Mouse (Mus musculus): ENCODE data around the gene Samd4b.

GRCm38 (mm10) chr7:28583570-28584344 is 14.2 kb downstream of the Samd4b start:
- TF ChIP-seq TAL1 (IDR thresholded peaks at IDR 0.05; ENCODE audit: low read length): no peak
- TF ChIP-seq CTCF (IDR thresholded peaks at IDR 0.05 in 2 of 3, conservative IDR thresholded peaks at IDR 0.05 in 1 of 3; ENCODE audit: control insufficient read depth in 1 of 3, insufficient read depth in 1 of 3, low read depth in 2 of 3, low read length in 3 of 3, poor library complexity in 1 of 3, severe bottlenecking in 1 of 3): no peak
- TF ChIP-seq NELFE (IDR thresholded peaks at IDR 0.05; ENCODE audit: low read depth, low read length): no peak
- no peak for TF ChIP-seq EP300 (IDR thresholded peaks at IDR 0.05; ENCODE audit: low read depth in 1 of 2, low read length in 2 of 2)
- TF ChIP-seq POLR2A (IDR thresholded peaks at IDR 0.05; ENCODE audit: control insufficient read depth in 1 of 2, insufficient read depth in 1 of 2, low read depth in 1 of 2, low read length in 2 of 2, poor library complexity in 1 of 2): no peak
- no peak for TF ChIP-seq GATA1 (IDR thresholded peaks at IDR 0.05; ENCODE audit: low read depth, low read length)
- no peak for TF ChIP-seq ZKSCAN1 (IDR thresholded peaks at IDR 0.05; ENCODE audit: low read depth, low read length)
- TF ChIP-seq UBTF (IDR thresholded peaks at IDR 0.05; ENCODE audit: borderline replicate concordance, insufficient read depth, low read depth, low read length): no peak

Measured in MEL (cell line).